Mouse (Mus musculus) R1 (cell line): ENCODE measurements at regions not wholly inside any gene's neighbourhood (a gene's known extent, or its start where the extent isn't known, plus 50 kb on each side); places are given as distances from the start of the nearest gene placed in this dataset.

Experiments
- DNase-seq: peaks from one replicate; pipeline ENCODE4 v3.0.0-alpha.2; 2018; ENCODE audit warnings: low read depth, low spot score

- DNase-seq, result peak; percentile 51
These were observed 58.7 kb upstream of the Srd5a3 start for GRCm38 (mm10) chr5:76081379-76081778.

- no peak for DNase-seq
These were observed 59.6 kb upstream of the Srd5a3 start for GRCm38 (mm10) chr5:76080429-76080828.

- DNase-seq, result no peak
These were observed 60.7 kb upstream of the Srd5a3 start for GRCm38 (mm10) chr5:76079204-76080025.

- DNase-seq, result no peak
These were observed 61.6 kb upstream of the Srd5a3 start for GRCm38 (mm10) chr5:76078485-76078884.

- DNase-seq, result no peak
These were observed 63.8 kb upstream of the Srd5a3 start for GRCm38 (mm10) chr5:76076283-76076682.

- DNase-seq, result peak; percentile 13
These were observed 64.7 kb upstream of the Srd5a3 start for GRCm38 (mm10) chr5:76075401-76075800.

GRCm38 (mm10) chr5:76067881-76068280, 72.2 kb upstream of the Srd5a3 start:
- DNase-seq, result no peak

GRCm38 (mm10) chr5:76067231-76067630, 72.8 kb upstream of the Srd5a3 start:
- no peak for DNase-seq

- DNase-seq, result no peak
These were observed 74.3 kb upstream of the Srd5a3 start for GRCm38 (mm10) chr5:76065789-76066188.

GRCm38 (mm10) chr5:76065227-76065626, 74.8 kb upstream of the Srd5a3 start:
- no peak for DNase-seq

- no peak for DNase-seq
These were observed 75.4 kb upstream of the Srd5a3 start for GRCm38 (mm10) chr5:76064686-76065085.

- DNase-seq, result no peak
These were observed 76.6 kb upstream of the Srd5a3 start for GRCm38 (mm10) chr5:76063473-76063872.

GRCm38 (mm10) chr5:76058011-76058410, 79.8 kb upstream of the Kdr start:
- no peak for DNase-seq

- no peak for DNase-seq
These were observed 77.6 kb upstream of the Kdr start for GRCm38 (mm10) chr5:76055849-76056248.

GRCm38 (mm10) chr5:76052782-76053181, 74.5 kb upstream of the Kdr start:
- no peak for DNase-seq

GRCm38 (mm10) chr5:76051658-76052057, 73.4 kb upstream of the Kdr start:
- no peak for DNase-seq

- no peak for DNase-seq
These were observed 70.0 kb upstream of the Kdr start for GRCm38 (mm10) chr5:76048103-76048874.

- no peak for DNase-seq
These were observed 65.6 kb upstream of the Kdr start for GRCm38 (mm10) chr5:76043521-76044510.

- DNase-seq, result peak; percentile 83
These were observed 62.4 kb upstream of the Kdr start for GRCm38 (mm10) chr5:76040454-76041203.

GRCm38 (mm10) chr5:76028729-76029128, 50.5 kb upstream of the Kdr start:
- peak; percentile 60 for DNase-seq
